Mouse (Mus musculus): ENCODE data around the gene Ccdc92b.

DNA sequence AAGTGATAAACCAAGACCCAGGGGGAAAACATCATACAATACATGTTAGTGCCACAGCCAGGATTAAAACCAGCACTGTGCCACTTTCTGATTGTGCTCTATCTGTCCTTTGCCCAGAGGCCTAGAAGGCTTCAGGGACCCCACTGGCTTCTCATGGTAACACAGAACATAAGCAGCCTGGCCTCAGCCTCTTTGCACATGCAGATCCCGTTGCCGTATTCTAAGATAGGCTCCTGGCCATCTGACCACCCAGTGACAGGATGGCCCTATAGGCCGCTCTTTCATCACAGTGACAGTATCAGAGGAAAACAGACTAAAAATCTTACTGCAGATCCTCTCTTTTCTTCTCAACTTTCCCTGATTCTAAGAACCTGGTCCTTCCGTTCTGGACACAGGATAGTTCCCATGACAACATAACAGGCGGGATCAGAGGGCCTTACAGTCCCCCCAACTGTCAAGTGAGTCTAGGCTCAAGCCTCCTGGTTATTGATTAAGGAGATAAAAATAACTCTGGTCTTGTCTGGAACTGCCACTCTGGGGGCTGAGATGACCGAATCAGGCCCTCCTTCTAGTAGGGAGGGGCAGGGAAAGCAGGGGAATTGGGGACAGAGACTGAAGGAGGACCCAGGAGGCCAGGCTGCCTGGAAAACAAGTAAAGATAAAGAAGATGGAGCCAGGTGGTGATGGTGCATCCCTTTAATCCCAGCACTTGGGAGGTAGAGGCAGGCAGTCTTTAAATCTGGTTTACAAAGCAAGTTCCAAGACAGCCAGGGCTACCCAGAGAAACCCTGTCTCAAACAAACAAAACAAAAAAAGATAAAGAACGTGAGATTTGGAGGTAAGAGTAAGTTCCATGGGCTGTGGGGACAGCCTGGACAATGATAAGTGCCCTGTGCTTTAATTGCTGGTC lies 12.7 kb downstream of the Ccdc92b start:
- TF ChIP-seq ZKSCAN1 (IDR thresholded peaks at IDR 0.05; ENCODE audit: borderline replicate concordance, low read depth, low read length) (no peak), ZMIZ1 (IDR thresholded peaks at IDR 0.05; ENCODE audit: low read depth, low read length) (no peak), CHD2 (IDR thresholded peaks at IDR 0.05; ENCODE audit: low read length) (no peak), USF1 (IDR thresholded peaks at IDR 0.05; ENCODE audit: low read depth, low read length) (no peak)

Data from CH12.LX (cell line).